Mouse (Mus musculus) CH12.LX (cell line): ENCODE results near the gene BC052040. TPM values are rescaled to one million over a fixed set of nuclear protein-coding genes. Genes with fewer than 3 reads are reported as not detected.

Source experiments
- DNase-seq: peaks from one replicate; pipeline ENCODE4 v3.0.0-alpha.2; 2013; ENCODE audit errors: extremely low read depth
- H3K27ac ChIP-seq: 2 replicates; pipeline ENCODE4 v1.5.1; 2012; ENCODE audit warnings: low read depth, mild to moderate bottlenecking, control low read depth, moderate library complexity; ENCODE audit not compliant: insufficient read depth
- H3K27me3 ChIP-seq: replicated peaks from 2 replicates; pipeline ENCODE3; 2012; ENCODE audit warnings: inconsistent platforms
- H3K36me3 ChIP-seq, 2 experiments: replicated peaks in 1 of 2; 2 replicates each; pipeline versions ENCODE3 to v1.6.1; 2012; ENCODE audit warnings: inconsistent platforms in 1 of 2, low read length in 1 of 2, mild to moderate bottlenecking in 1 of 2, mixed read lengths in 1 of 2, moderate library complexity in 1 of 2; ENCODE audit not compliant: control insufficient read depth in 1 of 2, insufficient read depth in 1 of 2
- H3K4me1 ChIP-seq, 2 experiments: 2 replicates each; pipeline ENCODE4 v1.6.1; 2012; ENCODE audit warnings: inconsistent platforms in 1 of 2, moderate library complexity in 1 of 2; ENCODE audit not compliant: insufficient read depth in 2 of 2, control insufficient read depth in 1 of 2
- H3K4me2 ChIP-seq: 2 replicates; pipeline ENCODE4 v1.6.1; 2012; ENCODE audit warnings: low read depth, mild to moderate bottlenecking, control low read depth; ENCODE audit not compliant: poor library complexity, insufficient read depth, severe bottlenecking
- H3K4me3 ChIP-seq, 3 experiments: fragments of 150-350 bp in 1 of 3; sonication (generic) in 1 of 3; replicated peaks in 1 of 3; 2 replicates each; pipeline versions ENCODE3 to v1.5.1; 2011 to 2012; ENCODE audit warnings: low read depth in 2 of 3, low read length in 2 of 3, mild to moderate bottlenecking in 2 of 3, moderate library complexity in 2 of 3, control low read depth in 1 of 3, improper control_type of control experiment in 1 of 3, inconsistent platforms in 1 of 3, mixed read lengths in 1 of 3; ENCODE audit not compliant: poor library complexity in 1 of 3
- H3K79me2 ChIP-seq: replicated peaks from 2 replicates; pipeline ENCODE4 v1.6.1; 2012; ENCODE audit warnings: mild to moderate bottlenecking, moderate library complexity; ENCODE audit not compliant: control insufficient read depth, poor library complexity, insufficient read depth, severe bottlenecking; ENCODE audit errors: extremely low read depth
- H3K9ac ChIP-seq: 2 replicates; pipeline ENCODE4 v1.6.1; 2012; ENCODE audit warnings: low read depth, mild to moderate bottlenecking, control low read depth, moderate library complexity; ENCODE audit not compliant: insufficient read depth
- H3K9me3 ChIP-seq: replicated peaks from 2 replicates; pipeline ENCODE3; 2012; ENCODE audit warnings: low read length, inconsistent platforms, mixed read lengths
- CHD2 ChIP-seq: IDR thresholded peaks from 2 replicates; pipeline ENCODE4 v1.6.1; 2011; ENCODE audit warnings: low read length, improper control_type of control experiment
- EP300 ChIP-seq: IDR thresholded peaks from 2 replicates; pipeline ENCODE4 v1.6.1; 2011; ENCODE audit warnings: low read length, improper control_type of control experiment
- IRF4 ChIP-seq: IDR thresholded peaks from 2 replicates; pipeline ENCODE4 v1.6.1; 2014; ENCODE audit warnings: low read depth, mild to moderate bottlenecking, inconsistent platforms, low read length, improper control_type of control experiment
- KAT2A ChIP-seq: IDR thresholded peaks from 2 replicates; pipeline ENCODE4 v1.6.1; 2012; ENCODE audit warnings: low read length, improper control_type of control experiment, inconsistent platforms; ENCODE audit not compliant: insufficient replicate concordance
- MAFK ChIP-seq: IDR thresholded peaks from 2 replicates; pipeline ENCODE4 v1.6.1; 2011; ENCODE audit warnings: low read length, improper control_type of control experiment; ENCODE audit not compliant: insufficient replicate concordance
- MXI1 ChIP-seq: IDR thresholded peaks from 2 replicates; pipeline ENCODE4 v1.6.1; 2011; ENCODE audit warnings: mild to moderate bottlenecking, low read depth, low read length, improper control_type of control experiment
- NELFE ChIP-seq: IDR thresholded peaks from 2 replicates; pipeline ENCODE4 v1.6.1; 2011; ENCODE audit warnings: low read depth, low read length, improper control_type of control experiment
- NRF1 ChIP-seq: IDR thresholded peaks from 2 replicates; pipeline ENCODE4 v1.6.1; 2014; ENCODE audit warnings: low read depth, mild to moderate bottlenecking, inconsistent platforms, low read length, improper control_type of control experiment, moderate library complexity
- PAX5 ChIP-seq: IDR thresholded peaks from 2 replicates; pipeline ENCODE4 v1.6.1; 2012; ENCODE audit warnings: low read length, inconsistent platforms, mixed read lengths
- POLR2AphosphoS2 ChIP-seq: IDR thresholded peaks from 2 replicates; pipeline ENCODE4 v1.6.1; 2011; ENCODE audit warnings: low read depth, low read length, improper control_type of control experiment
- RCOR1 ChIP-seq: conservative IDR thresholded peaks from 2 replicates; pipeline ENCODE4 v1.6.1; 2012; ENCODE audit warnings: low read depth, mild to moderate bottlenecking, inconsistent platforms, low read length, improper control_type of control experiment
- SMC3 ChIP-seq: IDR thresholded peaks from 2 replicates; pipeline ENCODE4 v1.6.1; 2011; ENCODE audit warnings: low read depth, low read length, improper control_type of control experiment
- TBP ChIP-seq: conservative IDR thresholded peaks from 2 replicates; pipeline ENCODE4 v1.6.1; 2011; ENCODE audit warnings: low read depth, low read length, improper control_type of control experiment
- TCF12 ChIP-seq: IDR thresholded peaks from 2 replicates; pipeline ENCODE4 v1.6.1; 2014; ENCODE audit warnings: low read depth, mild to moderate bottlenecking, inconsistent platforms, low read length, improper control_type of control experiment
- UBTF ChIP-seq: IDR thresholded peaks from 2 replicates; pipeline ENCODE4 v1.6.1; 2012; ENCODE audit warnings: low read depth, mild to moderate bottlenecking, inconsistent platforms, low read length, improper control_type of control experiment, moderate library complexity
- USF1 ChIP-seq: IDR thresholded peaks from 2 replicates; pipeline ENCODE4 v1.6.1; 2014; ENCODE audit warnings: low read depth, mild to moderate bottlenecking, inconsistent platforms, low read length, improper control_type of control experiment
- ZKSCAN1 ChIP-seq: IDR thresholded peaks from 2 replicates; pipeline ENCODE4 v1.6.1; 2012; ENCODE audit warnings: low read depth, inconsistent platforms, low read length, improper control_type of control experiment, borderline replicate concordance
- dilution Hi-C: fragments of 300-500 bp; cut with MboI; formaldehyde crosslinking; loops from 2 replicates; pipeline ENCODE4 v1.14.3; 2020; ENCODE audit warnings: low sequenced_read_pairs; ENCODE audit not compliant: extremely low pct_unique_long_range_greater_than_20kb, extremely low pct_ligation_motif_present
- in situ Hi-C: fragments of 300-500 bp; cut with MboI; formaldehyde crosslinking; loops from 3 replicates; pipeline ENCODE4 v1.14.3; 2019; ENCODE audit warnings: low sequenced_read_pairs, low pct_ligation_motif_present, low pct_unique_long_range_greater_than_20kb, mixed read lengths
- polyA plus RNA-seq: library from polyadenylated mRNA; unstranded; fragments of >175 nt; gene quantifications from 2 replicates; pipeline ENCODE4 v1.2.1, GENCODE M21; 2012; ENCODE audit warnings: low read depth; ENCODE audit not compliant: insufficient read length
- total RNA-seq, 2 experiments: library from RNA; depleted of rRNA; stranded (reverse); fragments of 300-350 nt in 1 of 2; fragments of >200 nt in 1 of 2; gene quantifications; 2 replicates each; pipeline ENCODE4 v1.2.3; 2012 to 2014

The BC052040 gene
- total and polyA plus RNA-seq, 3 experiments, result 5.9 to 16.5 (median 6.5) TPM

GRCm38 (mm10) chr2:115725926-115726325 lies 144.4 kb downstream of the BC052040 start:
- peaks cover under 1% of the 10 kb centered on the region for H3K9me3 ChIP-seq
- in situ Hi-C loops (no loop called here), dilution Hi-C loops (no loop called here)
- no peak overlapping the region for H3K9ac ChIP-seq
- H3K79me2 ChIP-seq, result no peaks in the 10 kb centered on the region
- peaks cover 0 to 29% of the 10 kb centered on the region in 2 experiments for H3K36me3 ChIP-seq
- no peak overlapping the region for H3K4me3 ChIP-seq
- H3K27me3 ChIP-seq, result no peaks in the 10 kb centered on the region
- H3K4me1 ChIP-seq, result 0 out of 4 replicates have a peak, but pooled peaks cover 0 to 2% of the 10 kb centered on the region in 2 experiments
- TF ChIP-seq EP300, result no peak
- TF ChIP-seq NELFE, result no peak
- TF ChIP-seq MXI1, result no peak
- no peak for TF ChIP-seq TBP
- no peak for TF ChIP-seq PAX5
- TF ChIP-seq IRF4, result no peak
- TF ChIP-seq USF1, result no peak
- TF ChIP-seq POLR2AphosphoS2, result no peak
- no peak overlapping the region for H3K4me2 ChIP-seq
- no peak overlapping the region for H3K27ac ChIP-seq
- DNase-seq, result no peak

- no peaks in the 10 kb centered on the region for H3K79me2 ChIP-seq
- H3K4me3 ChIP-seq, result no peak overlapping the region
- H3K36me3 ChIP-seq, result peaks cover 0 to 33% of the 10 kb centered on the region in 2 experiments
- H3K4me2 ChIP-seq, result no peak overlapping the region
- TF ChIP-seq POLR2AphosphoS2, result no peak
- DNase-seq, result no peak
- H3K9me3 ChIP-seq, result no peaks in the 10 kb centered on the region
- H3K9ac ChIP-seq, result no peak overlapping the region
- 0 out of 4 replicates have a peak, but pooled peaks cover 0 to 2% of the 10 kb centered on the region in 2 experiments for H3K4me1 ChIP-seq
- dilution Hi-C loops, result no loop called here
- no peak overlapping the region for H3K27ac ChIP-seq
- no peaks in the 10 kb centered on the region for H3K27me3 ChIP-seq
- in situ Hi-C loops, result no loop called here
Observed at GRCm38 (mm10) chr2:115726806-115727205, 145.3 kb downstream of the BC052040 start.

GRCm38 (mm10) chr2:115728627-115729026 lies 147.1 kb downstream of the BC052040 start:
- no peak for DNase-seq
- dilution Hi-C loops, result no loop called here

More at GRCm38 (mm10) chr2:115728627-115729026, 147.1 kb downstream of the BC052040 start:
- TF ChIP-seq RCOR1 (no peak), MXI1 (no peak), NRF1 (no peak), TCF12 (no peak), ZKSCAN1 (no peak), MAFK (no peak), KAT2A (no peak), CHD2 (no peak), USF1 (no peak), SMC3 (no peak), UBTF (no peak), EP300 (no peak)
- Histone ChIP-seq H3K9ac (no peak overlapping the region), H3K36me3 (peaks cover 0 to 38% of the 10 kb centered on the region in 2 experiments), H3K4me1 (peaks cover 0 to 6% of the 10 kb centered on the region in 2 experiments; a peak in 2 of 4 replicates), H3K27ac (no peak overlapping the region), H3K4me2 (no peak overlapping the region), H3K9me3 (no peaks in the 10 kb centered on the region), H3K79me2 (no peaks in the 10 kb centered on the region), H3K27me3 (no peaks in the 10 kb centered on the region), H3K4me3 (no peak overlapping the region)
- in situ Hi-C loops, result no loop called here
